Mouse (Mus musculus): ENCODE results near the gene Mycbpap. TPM values are rescaled to one million over a fixed set of nuclear protein-coding genes. Genes with fewer than 3 reads are reported as not detected.

The Mycbpap gene
- polyA plus RNA-seq, 1 experiment from 2014 or later, result 0.23 TPM

DNA sequence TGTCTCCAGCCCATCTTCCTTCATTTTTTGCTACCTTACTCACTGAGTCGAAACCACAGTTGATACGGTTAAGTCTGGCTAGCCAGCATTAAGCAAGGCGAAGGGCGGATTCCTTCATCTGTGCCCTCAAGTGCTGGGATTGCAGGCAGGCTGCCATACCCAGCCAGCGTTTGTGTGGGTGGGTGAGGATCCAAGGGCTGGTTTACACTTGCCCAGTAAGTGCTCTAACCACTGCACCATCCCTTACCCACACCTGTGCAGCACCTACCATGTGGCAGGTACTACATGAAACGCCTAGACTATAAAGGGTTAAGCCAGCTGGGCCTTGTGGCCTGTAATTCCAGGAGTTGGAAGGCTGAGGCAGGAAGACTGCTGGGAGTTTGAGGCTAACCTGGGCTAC is 25.7 kb upstream of the Mycbpap start:
- Histone ChIP-seq H3K4me3 (ENCODE audit: inconsistent target) (no peak overlapping the region), H3K27ac (no peak overlapping the region), H3K79me2 (ENCODE audit: inconsistent target) (no peaks in the 10 kb centered on the region), H3K36me3 (ENCODE audit: inconsistent target) (no peaks in the 10 kb centered on the region)
- WGBS (ENCODE audit: missing documents), result 96% methylated on average over 6 of the region's 6 CpGs

DNA sequence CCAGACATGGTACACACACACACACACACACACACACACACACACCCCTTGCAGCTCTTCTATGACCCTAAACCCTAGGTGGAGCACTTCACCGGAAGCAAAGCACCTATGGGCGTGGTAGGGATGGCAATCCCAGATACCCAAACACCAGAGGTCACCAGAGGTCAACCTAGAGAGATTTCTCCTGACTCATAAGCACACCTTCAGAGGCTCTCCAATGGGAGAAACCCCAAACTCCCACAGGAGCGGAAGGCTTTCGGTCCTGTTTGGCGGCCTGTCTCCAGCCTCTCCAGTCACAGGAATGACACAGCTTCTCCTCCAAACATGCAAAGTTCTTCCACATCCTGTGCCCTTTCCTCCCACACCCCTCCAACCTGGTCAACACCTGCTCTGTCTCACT is 24.8 kb upstream of the Mycbpap start:
- H3K36me3 ChIP-seq (ENCODE audit: inconsistent target), result no peaks in the 10 kb centered on the region
- H3K79me2 ChIP-seq (ENCODE audit: inconsistent target), result no peaks in the 10 kb centered on the region
- 97% methylated on average over 5 of the region's 5 CpGs for WGBS (ENCODE audit: missing documents)
- H3K4me3 ChIP-seq (ENCODE audit: inconsistent target), result no peak overlapping the region
- H3K27ac ChIP-seq, result no peak overlapping the region

DNA sequence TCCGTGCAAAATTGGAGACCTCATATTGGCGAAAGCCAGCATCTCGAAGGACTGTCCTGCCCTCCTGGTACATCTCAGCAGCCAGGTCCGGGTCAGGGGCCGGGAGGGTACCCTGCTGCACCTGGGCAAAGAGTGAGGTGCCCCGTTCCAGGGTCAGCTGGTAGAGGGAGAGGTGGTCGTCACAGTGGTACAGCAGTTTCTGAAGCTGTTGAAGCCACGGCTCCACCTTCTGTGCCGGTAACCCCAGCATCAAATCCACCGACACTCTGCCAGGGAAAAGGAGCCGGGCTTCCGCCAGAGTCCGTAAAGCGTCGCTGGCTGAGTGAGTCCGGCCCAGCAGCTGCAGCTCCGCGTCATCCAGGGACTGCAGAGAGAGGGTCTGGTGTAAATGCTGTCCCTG is 22.9 kb upstream of the Mycbpap start:
- no peak overlapping the region for H3K4me3 ChIP-seq (ENCODE audit: inconsistent target)
- WGBS (ENCODE audit: missing documents), result 90% methylated on average over 15 of the region's 18 CpGs
- no peak overlapping the region for H3K27ac ChIP-seq
- no peaks in the 10 kb centered on the region for H3K36me3 ChIP-seq (ENCODE audit: inconsistent target)
- H3K79me2 ChIP-seq (ENCODE audit: inconsistent target), result no peaks in the 10 kb centered on the region

DNA sequence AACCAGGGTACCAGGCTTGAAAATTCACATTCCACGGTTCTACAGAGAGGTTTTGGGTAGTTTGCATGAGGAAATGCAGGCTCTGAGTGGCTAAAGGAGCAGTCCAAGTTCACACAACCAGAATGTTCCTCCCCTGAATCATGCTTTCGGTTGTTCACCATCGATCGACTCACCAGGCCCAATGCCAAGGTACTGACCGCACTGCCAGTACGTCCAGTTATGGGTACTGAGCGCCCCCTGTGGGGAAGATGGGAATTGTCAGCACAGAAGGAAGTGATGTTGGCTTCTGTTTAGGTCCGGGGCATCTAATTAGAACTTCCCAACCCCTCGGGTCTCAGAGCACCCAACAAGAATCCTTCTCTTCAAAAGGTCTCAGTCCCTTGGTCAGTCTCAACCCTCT is 22.4 kb upstream of the Mycbpap start:
- no peak overlapping the region for H3K4me3 ChIP-seq (ENCODE audit: inconsistent target)
- 8% methylated on average over 9 of the region's 9 CpGs for WGBS (ENCODE audit: missing documents)
- no peaks in the 10 kb centered on the region for H3K36me3 ChIP-seq (ENCODE audit: inconsistent target)
- no peaks in the 10 kb centered on the region for H3K79me2 ChIP-seq (ENCODE audit: inconsistent target)
- H3K27ac ChIP-seq, result no peak overlapping the region

- no peak overlapping the region for H3K4me3 ChIP-seq (ENCODE audit: inconsistent target)
- H3K79me2 ChIP-seq (ENCODE audit: inconsistent target), result no peaks in the 10 kb centered on the region
- WGBS (ENCODE audit: missing documents), result 94% methylated on average over 12 of the region's 12 CpGs
- H3K27ac ChIP-seq, result no peak overlapping the region
- no peaks in the 10 kb centered on the region for H3K36me3 ChIP-seq (ENCODE audit: inconsistent target)
Observed at GRCm38 (mm10) chr11:94543344-94543743, 21.8 kb upstream of the Mycbpap start.

- no peak overlapping the region for H3K4me3 ChIP-seq (ENCODE audit: inconsistent target)
- WGBS (ENCODE audit: missing documents), result 96% methylated on average over 4 of the region's 4 CpGs
- H3K36me3 ChIP-seq (ENCODE audit: inconsistent target), result no peaks in the 10 kb centered on the region
- H3K27ac ChIP-seq, result no peak overlapping the region
- no peaks in the 10 kb centered on the region for H3K79me2 ChIP-seq (ENCODE audit: inconsistent target)
Observed at GRCm38 (mm10) chr11:94542400-94542799, 20.9 kb upstream of the Mycbpap start.

GRCm38 (mm10) chr11:94539761-94540160 is 18.2 kb upstream of the Mycbpap start:
- Histone ChIP-seq H3K27ac (no peak overlapping the region), H3K36me3 (ENCODE audit: inconsistent target) (no peaks in the 10 kb centered on the region), H3K4me3 (ENCODE audit: inconsistent target) (no peak overlapping the region), H3K79me2 (ENCODE audit: inconsistent target) (no peaks in the 10 kb centered on the region)
- 88% methylated on average over 6 of the region's 7 CpGs for WGBS (ENCODE audit: missing documents)

GRCm38 (mm10) chr11:94538733-94539292 is 17.3 kb upstream of the Mycbpap start:
- WGBS (ENCODE audit: missing documents), result 93% methylated on average over 8 of the region's 8 CpGs
- Histone ChIP-seq H3K36me3 (ENCODE audit: inconsistent target) (no peaks in the 10 kb centered on the region), H3K79me2 (ENCODE audit: inconsistent target) (no peaks in the 10 kb centered on the region), H3K4me3 (ENCODE audit: inconsistent target) (no peak overlapping the region), H3K27ac (no peak overlapping the region)

GRCm38 (mm10) chr11:94533171-94533570 is 11.6 kb upstream of the Mycbpap start:
- H3K36me3 ChIP-seq (ENCODE audit: inconsistent target), result no peaks in the 10 kb centered on the region
- no peaks in the 10 kb centered on the region for H3K79me2 ChIP-seq (ENCODE audit: inconsistent target)
- no peak overlapping the region for H3K4me3 ChIP-seq (ENCODE audit: inconsistent target)
- 86% methylated on average over 8 of the region's 8 CpGs for WGBS (ENCODE audit: missing documents)
- no peak overlapping the region for H3K27ac ChIP-seq

GRCm38 (mm10) chr11:94528879-94529278 is 7.3 kb upstream of the Mycbpap start:
- no peak overlapping the region for H3K27ac ChIP-seq
- H3K4me3 ChIP-seq (ENCODE audit: inconsistent target), result no peak overlapping the region
- H3K79me2 ChIP-seq (ENCODE audit: inconsistent target), result no peaks in the 10 kb centered on the region
- 58% methylated on average over 3 of the region's 3 CpGs for WGBS (ENCODE audit: missing documents)
- H3K36me3 ChIP-seq (ENCODE audit: inconsistent target), result no peaks in the 10 kb centered on the region

DNA sequence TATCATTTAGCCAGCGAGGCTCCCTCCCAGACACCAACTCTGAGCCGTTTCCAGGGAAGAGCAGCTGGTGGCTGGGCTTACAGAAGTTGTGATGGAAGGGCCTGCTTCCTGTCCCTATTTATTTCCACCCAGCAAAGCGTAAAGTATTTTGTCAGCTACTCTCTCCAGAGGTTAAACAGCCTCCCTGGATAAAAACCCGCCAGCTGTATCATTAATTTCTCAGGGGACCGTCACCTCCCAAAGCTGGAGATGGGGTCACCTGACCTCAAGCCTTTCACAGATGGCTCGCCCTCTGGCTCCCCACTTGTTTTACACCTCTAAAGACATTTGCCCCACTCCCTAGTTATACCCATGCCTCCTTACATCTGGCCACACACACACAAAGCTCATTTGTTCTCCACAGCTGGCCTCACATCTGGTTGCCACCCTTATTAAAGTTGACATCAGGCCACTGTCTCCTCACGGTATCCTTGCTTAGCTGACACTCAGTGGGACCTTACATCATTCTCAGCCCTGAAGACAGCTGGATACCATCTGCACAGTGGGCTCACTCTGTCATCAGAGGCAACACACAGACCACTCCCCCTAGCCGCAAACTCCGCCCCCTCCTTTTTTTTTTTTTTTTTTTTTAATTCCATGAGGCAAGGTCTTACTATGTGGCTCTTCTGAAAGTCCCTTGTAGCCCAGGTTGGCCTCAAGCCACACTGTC is 4.8 kb upstream of the Mycbpap start:
- Histone ChIP-seq H3K4me3 (ENCODE audit: inconsistent target) (no peak overlapping the region), H3K36me3 (ENCODE audit: inconsistent target) (no peaks in the 10 kb centered on the region), H3K79me2 (ENCODE audit: inconsistent target) (no peaks in the 10 kb centered on the region), H3K27ac (no peak overlapping the region)
- 80% methylated on average over 8 of the region's 9 CpGs for WGBS (ENCODE audit: missing documents)

- no peaks in the 10 kb centered on the region for H3K79me2 ChIP-seq (ENCODE audit: inconsistent target)
- no peak overlapping the region for H3K27ac ChIP-seq
- WGBS (ENCODE audit: missing documents), result 56% methylated on average over 7 of the region's 9 CpGs
- H3K36me3 ChIP-seq (ENCODE audit: inconsistent target), result no peaks in the 10 kb centered on the region
- H3K4me3 ChIP-seq (ENCODE audit: inconsistent target), result no peak overlapping the region
Observed at GRCm38 (mm10) chr11:94513452-94513851, 8.1 kb downstream of the Mycbpap start.

DNA sequence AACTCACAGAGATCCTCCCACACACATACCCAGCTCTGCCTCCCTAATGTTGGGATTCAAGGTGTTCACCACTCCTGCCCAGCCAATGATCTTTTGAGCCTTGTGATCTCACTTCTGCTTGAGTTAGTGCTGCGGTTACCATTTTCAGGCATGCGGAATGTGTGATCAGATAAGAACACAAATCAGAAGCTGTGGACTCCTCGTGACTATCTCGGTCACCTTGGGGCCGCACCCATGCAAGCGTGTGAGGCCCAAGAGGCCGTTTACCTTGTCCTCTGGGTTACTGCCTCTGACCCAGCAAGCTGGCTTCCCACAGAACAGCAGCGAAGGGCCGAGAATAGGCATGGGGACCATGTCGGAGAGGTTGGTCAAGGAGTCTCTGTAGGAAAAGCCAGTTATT is 12.6 kb downstream of the Mycbpap start:
- no peak overlapping the region for H3K27ac ChIP-seq
- WGBS (ENCODE audit: missing documents), result 90% methylated on average over 10 of the region's 10 CpGs
- H3K79me2 ChIP-seq (ENCODE audit: inconsistent target), result no peaks in the 10 kb centered on the region
- H3K36me3 ChIP-seq (ENCODE audit: inconsistent target), result no peaks in the 10 kb centered on the region
- H3K4me3 ChIP-seq (ENCODE audit: inconsistent target), result no peak overlapping the region

DNA sequence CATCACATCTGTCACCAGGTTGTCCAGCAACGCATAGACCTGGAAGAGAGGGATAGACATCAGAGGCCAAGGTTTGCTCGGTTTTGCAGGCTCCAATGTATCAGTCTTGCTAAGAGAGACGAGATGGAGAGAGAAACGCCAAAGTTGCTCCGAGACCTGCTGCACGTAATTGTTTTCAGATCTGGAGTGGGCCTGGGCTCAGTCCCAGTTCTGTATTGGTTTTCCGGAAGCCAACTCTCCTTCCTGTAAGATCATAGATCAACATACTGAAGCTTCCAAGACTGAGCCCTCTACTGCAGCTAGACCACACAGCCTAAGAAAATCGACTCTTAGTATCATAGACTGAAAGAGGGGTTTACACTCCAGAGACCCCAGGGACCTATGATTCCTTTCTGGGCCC is 20.1 kb downstream of the Mycbpap start:
- no peaks in the 10 kb centered on the region for H3K79me2 ChIP-seq (ENCODE audit: inconsistent target)
- H3K4me3 ChIP-seq (ENCODE audit: inconsistent target), result no peak overlapping the region
- no peaks in the 10 kb centered on the region for H3K36me3 ChIP-seq (ENCODE audit: inconsistent target)
- WGBS (ENCODE audit: missing documents), result 77% methylated on average over 8 of the region's 8 CpGs
- H3K27ac ChIP-seq, result no peak overlapping the region

- no peak overlapping the region for H3K4me3 ChIP-seq (ENCODE audit: inconsistent target)
- H3K27ac ChIP-seq, result no peak overlapping the region
- WGBS (ENCODE audit: missing documents), result 72% methylated on average over 7 of the region's 8 CpGs
- H3K79me2 ChIP-seq (ENCODE audit: inconsistent target), result no peaks in the 10 kb centered on the region
- H3K36me3 ChIP-seq (ENCODE audit: inconsistent target), result no peaks in the 10 kb centered on the region
Observed at GRCm38 (mm10) chr11:94500362-94500761, 21.2 kb downstream of the Mycbpap start.
